Mouse (Mus musculus): ENCODE results near the gene Rnf212b.

GRCm38 (mm10) chr14:54864313-54865036, 50.5 kb downstream of the Rnf212b start:
- TF ChIP-seq CTCF (IDR thresholded peaks at IDR 0.05; ENCODE audit: low read depth) (no peak), EP300 (IDR thresholded peaks at IDR 0.05; ENCODE audit: low read depth) (no peak)
